Mouse (Mus musculus) adrenal gland, adult 8-10 months (tissue): Measurements from ENCODE around the gene Kank1. TPM values are rescaled to one million over a fixed set of nuclear protein-coding genes. Genes with fewer than 3 reads are reported as not detected.

ENCODE experiments used
- DNase-seq: peaks from one replicate; pipeline ENCODE4 v3.0.0; 2022
- total RNA-seq, 4 experiments: library from RNA; stranded (reverse); gene quantifications; 2 replicates each; pipeline ENCODE4 v1.2.4; 2022

Kank1 gene
- 10 to 100 TPM in 3 of 4 experiments, 1 to 10 TPM in 1; 8.9 to 18.6 (median 16.8) TPM for total RNA-seq

DNA sequence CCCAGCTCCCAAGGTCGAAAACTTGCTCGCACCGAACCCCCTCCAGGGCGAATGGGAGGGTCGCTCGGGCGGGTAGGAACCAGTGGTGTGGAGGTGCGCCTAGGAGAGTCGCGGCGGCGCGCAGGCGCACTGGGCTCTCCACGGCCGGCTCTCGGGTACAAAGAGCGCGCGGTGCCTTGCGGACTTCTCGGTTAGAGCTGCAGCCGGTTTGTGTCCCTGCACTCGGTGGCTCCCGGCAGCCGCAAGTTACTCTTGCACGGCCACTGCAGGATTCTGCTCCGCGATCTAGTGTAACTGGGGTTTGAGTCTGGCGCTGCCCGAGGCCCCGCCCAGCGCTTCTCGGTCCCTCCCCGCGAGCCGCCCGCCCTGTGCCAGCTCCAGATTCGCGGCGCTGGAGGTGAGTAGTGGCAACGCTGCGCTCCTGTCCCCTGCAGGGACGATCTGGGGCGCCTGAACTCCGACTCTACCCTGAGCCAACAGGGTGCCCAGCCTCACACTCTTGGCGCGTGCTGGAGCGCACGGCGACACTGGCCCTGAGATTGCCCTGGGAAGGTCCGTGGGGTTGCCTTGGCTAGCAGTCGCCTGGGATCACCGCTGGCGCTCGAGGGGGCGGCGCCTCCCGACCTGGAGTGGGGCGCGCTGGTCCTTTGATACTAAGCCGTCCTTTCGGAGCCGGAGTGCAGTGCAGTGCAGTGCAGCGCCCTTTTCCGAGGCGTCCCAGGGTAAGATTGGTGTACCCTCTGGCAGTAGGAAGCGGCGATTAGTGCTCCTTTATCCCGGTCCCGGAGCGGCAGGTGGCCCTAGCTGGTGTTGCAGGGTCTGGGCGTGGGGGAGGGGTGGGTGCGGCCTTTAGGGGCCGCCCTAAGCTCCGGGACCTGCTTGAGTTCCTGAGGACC, at the start of gene Kank1:
Gene Kank1 (plus strand): TSS at position 380 of the 896 bp plus-strand sequence.
- DNase-seq = peak; percentile 31

DNA sequence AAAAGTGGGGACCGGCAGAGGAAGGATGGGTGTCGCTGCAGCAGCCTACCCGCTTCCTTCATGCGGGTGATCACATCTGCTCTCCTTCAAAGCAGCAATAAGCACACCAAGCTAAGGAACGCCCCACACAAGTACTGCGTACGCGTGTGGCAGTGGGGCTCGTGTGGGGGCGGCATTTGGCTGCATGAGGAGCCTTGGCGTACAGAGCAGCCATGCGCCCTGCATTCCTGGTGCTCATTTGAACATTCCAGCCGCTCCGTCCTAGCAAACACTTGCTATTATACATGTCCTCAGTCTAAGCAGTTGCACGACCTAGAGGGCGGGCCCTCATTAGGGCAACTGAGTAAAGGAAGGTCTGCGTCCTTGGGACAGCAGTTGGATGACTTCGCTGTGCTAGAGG, 49.1 kb upstream of the Kank1 start:
- no peak for DNase-seq

DNA sequence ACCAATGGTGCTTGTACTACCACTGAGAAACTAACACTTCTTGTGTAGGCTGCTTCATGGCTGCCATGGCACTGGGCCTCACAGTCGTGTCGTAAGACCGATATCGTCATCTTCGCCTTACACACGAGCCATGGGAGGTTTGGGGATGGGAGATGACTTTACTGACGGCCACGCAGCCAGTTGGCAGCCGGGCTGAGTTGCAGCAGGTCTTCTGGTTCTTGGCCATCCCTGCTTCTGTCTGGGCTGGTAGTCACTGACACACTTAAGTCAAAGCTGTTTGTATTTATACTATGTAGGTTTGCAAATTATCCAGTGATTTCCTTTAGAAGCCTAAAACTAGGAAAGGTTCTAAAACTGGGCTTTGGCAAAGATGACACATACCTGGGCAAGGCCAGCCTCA, 43.0 kb upstream of the Kank1 start:
- no peak for DNase-seq

DNA sequence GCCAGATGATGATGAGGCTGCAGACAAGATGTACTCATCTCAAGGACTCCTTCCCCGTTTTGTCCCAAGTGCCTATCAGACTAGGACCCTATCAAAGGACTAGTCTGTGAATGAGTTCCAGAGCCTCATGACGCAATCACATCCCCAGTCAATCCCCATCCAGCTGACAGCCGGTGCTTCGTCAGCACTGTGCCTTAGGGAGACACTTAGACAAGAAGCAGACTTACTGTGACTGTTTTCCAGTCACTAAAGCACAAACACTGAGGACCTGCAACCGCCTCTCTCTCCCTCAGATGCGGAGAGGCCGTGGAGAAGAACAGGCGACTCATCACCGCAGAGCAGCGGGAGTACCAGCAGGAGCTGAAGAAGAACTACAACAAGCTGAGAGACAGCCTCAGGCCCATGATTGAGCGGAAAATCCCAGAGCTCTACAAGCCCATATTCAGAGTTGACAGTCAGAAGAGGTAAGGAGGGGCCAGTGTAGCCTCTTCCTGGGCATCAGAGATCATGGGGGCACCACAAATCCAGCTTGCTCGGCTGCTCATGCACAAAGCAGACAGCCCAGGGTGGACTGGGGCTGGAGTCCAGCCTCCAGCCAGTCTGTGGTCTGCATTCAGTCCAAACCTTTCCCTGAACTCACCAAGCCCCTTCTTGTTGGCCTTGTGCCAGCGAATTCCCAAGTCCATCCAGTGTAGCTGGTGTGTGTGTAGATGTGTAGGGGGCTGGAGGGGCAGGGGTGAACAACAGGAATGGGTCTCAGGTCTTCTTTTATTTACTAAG, 36.5 kb upstream of the Kank1 start:
- no peak for DNase-seq

DNA sequence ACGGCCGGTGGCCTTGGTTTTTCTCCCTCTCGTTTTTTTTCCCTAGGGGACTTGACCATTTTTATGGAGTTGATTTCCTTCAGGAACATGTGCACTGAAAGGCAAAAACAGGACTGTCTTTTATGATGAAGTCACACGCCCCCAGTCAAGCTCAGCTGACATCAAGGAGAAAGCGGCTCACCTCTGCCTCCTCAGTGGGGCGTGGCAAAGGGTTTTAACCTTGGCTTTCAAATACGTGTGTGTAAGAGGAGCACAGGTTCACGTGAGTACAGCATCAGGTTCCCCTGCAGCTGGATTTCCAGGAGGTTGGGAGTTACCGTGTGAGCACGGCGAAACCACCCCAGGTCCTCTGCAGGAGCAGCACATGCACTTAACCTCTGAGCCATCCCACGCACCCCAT, 33.7 kb upstream of the Kank1 start:
- no peak for DNase-seq

DNA sequence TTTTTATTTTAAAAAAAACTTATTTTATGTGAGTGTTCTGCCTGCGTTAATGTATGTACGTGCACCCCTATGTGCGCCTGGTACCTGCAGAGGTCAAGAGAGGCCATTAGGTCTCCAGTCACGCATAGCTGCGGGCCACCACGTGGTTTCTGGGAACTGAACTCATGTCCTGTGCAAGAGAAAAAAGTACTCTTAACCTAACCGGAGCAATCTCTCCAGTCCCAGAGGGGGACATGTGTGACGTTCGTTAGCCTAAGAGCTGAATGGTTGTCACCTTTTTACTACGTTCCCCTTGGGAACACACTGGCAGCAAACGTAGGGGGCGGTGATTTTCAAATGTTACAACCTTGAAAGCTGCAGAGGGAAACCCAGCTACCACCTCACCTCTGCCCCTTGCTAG, 29.8 kb upstream of the Kank1 start:
- DNase-seq = no peak

DNA sequence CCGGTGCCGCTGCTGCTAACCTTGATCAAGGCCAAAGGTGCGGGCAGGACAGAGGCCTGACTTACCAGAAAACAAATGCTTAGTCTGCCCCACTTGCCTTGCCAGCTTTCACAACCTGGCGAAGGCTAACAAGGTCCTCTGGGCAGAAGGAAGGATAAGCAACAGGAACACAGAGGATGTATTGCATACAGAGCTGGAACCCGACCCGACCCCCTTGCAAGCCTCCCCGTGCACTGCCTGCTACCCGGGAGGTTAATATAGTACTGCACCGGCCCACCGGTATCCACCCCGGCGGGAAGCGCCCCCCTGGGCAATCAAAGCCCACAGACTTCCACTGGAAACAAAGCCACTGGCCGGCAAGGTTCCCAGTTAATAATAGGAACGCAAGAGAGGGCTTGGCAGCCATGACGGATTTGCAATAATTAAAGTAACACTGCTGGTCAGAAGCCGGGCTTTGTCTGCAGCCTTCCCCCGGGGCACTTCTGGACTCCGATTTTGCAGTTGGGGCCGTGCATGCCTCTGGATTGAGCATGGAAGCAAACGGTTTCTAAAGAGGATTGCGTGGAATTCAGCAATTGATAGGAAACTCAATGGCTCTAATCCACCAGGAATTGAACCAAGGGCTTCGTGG, 28.9 kb upstream of the Kank1 start:
- no peak for DNase-seq

DNA sequence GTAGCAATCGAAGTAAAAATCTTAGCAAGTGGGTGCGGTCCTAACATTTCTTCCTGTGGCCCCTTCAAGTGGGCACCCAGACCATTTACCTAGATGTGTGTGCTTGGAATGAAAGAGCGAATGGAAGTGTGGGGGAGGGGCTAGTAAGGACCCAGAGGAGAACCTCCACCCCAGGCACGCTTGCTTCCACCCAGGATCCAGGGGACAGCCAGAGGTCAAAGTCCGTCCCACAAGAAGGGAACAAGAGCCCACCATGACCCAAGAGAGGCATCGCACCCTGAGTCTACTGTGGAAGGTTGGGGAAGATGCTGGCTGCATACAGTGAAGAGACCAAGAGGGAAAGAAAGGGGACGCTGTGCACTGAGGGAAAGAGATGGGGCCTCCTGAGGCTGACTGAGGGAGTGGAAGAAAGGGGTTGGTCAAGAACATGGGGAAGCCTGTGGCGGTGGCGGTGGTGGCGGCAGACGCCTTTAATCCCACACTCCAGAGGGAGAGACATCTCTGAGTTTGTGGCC, 28.1 kb upstream of the Kank1 start:
- DNase-seq = no peak

DNA sequence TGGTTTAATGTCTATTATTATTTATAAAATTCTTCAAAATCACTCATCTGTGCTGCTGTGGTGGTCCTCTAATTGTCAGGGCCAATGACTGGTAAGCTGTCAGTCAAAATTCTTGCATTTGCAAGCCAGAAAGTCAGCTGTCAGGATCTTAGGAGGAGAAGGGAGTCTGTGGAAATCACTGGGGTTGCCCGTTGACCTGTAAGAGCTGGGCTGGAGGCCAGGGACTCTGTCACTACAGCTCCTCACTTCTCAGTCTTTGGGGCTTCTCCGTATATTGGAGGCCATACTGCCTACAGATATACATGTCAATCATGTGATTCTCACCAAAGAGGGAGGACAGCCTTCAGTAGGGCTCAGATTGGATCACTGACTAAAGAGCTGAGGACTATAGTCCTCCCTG, 16.2 kb upstream of the Kank1 start:
- no peak for DNase-seq

DNA sequence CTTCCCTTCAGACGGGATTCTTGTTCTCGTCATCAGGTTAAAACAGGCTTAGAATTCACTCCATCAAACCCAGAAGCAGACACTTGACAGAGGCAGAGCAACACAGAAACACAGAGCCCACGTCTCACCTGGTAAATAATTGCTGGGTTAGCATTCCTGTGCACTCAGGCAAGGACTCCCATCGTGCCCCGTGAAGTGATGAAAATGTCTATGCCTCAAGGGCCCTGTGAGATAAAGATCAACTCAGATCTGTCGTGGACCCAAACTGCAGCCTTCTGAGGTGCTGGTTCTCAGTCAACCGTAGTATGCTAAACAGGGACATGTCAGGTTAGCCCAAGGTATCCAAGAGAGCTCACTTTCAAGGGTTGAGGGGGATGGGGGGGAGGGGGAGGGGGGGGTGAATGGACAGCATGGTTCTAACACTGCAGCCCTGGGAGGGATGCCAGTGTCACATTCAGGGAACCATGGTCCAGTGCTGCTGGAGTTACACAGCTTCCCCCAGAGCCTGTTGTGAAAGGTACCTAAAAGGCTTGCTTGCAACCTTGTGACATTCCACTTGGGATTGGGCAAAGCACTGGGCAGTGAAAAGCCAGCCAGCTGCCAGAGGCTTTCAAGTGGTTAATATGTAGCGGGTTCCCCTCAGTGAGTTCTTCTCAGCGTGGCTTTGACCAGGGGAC, 14.7 kb upstream of the Kank1 start:
- DNase-seq = no peak

DNA sequence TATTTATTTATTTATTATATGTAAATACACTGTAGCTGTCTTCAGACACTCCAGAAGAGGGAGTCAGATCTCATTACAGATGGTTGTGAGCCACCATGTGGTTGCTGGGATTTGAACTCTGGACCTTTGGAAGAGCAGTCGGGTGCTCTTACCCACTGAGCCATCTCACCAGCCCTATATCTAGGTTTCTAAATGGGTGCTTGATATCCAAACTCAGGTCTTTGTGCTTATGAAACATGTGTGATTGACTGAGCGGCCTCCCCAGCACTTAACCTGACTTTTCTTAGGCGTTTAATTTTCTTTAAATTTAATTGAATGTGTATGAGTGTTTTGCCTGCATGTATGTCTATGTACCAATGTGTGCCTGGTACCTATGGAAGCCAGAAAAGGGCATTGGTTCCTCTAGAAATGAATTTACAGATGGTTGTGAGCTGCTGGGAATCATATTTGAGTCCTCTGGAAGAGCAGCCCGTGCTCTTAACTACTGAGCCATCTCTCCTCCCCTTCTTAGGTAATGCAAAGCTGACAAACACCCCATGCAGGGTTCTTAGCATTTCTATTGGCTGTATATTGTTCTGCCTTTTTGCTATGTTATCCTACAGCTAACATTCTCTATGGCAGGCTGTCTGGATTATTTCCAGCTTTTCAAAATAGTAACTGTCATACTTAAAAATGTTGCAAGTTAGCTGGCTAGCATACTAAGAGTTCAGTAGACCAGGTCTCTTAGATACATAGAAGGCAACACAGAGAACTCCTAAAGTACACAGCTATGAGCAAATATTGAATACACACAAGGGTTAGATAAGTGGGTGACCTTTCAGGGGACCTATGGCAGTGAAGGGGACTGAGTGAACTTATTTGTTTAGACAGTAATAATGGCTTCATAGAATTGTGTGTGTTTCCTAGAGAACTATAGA, 6.5 kb upstream of the Kank1 start:
- DNase-seq = no peak

DNA sequence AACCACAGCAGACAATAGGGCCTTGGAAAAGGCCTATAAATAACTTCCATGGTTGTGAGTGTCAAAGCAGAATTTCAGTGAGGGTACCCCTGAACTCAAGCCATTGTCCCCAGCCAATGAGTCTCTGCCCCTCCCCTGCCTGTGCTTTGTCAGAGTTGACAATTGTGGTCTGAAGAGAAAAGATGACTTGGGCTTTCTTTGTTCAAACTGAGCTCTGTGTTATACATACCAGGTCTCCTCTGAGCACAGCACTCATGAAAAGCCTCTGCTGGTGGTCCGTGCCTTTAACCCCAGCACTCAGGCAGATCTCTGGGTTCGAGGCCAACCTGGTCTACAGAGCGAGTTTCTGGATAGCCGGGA, 5.8 kb upstream of the Kank1 start:
- DNase-seq = no peak

DNA sequence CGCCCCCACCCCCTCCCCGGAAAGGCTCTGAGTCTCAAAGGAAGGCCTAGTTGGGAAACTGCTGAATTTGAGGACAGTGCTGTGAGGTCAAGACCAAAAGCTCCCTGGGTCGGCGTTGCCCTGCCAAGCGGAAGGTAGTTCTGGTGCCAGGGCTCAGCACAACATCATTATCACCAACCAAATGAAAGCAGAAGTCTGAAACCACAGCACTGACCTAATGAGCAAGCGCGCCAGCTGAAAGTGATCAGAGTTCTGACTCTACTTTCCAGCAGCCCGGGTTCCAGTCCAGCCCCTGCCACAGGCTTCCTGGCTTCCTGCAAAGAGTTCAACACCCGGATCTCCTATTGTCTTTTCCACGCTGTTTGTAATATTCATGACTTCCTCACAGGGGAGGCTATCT, 4.7 kb upstream of the Kank1 start:
- DNase-seq = no peak

DNA sequence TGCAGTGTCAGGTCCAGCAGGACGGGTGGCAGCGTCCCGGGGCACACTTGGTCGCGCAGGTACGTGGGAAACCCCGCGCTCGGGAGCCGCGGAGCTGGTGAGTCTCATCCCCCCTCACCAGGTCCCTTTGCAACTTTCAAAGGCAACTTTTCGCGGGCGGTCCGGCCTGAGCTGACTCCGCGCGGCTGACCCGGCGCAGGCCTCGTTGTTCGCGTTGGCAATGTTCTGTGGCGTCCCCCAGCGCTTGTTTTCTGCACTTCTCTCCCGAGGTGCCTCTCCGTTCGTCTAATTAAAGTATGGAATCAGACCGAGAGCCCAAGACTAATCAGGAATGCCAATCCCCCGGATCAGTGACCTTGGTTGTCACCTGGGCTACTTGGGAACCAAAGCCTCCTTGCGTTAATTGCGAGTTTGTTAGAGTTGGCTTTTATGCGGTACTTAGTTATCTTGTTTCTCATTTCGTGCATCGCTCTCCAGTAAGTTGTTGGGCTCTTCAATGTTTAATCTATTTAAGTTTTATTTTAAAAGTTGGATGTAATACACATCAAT, 791 bp downstream of the Kank1 start:
- DNase-seq = no peak

DNA sequence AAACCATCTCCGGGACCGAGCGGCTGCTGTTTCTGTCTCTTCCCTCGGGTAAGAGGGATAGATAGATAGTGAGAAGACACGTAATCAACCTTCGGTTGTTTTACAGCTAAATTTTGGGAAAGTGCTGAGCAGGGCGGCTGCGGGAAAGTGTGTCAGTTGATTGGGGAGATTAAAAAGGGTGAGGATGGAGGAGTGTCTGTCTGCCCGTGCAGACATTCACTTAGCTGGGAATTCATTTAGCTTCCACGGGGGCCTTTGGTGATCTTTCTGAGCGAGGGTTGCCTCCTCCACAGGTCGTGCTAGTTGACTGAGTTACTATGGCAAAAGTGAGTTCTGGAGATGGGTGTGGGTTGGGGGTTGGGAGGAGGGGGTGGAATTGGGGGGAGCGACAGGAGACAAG, 1.3 kb downstream of the Kank1 start:
- no peak for DNase-seq

DNA sequence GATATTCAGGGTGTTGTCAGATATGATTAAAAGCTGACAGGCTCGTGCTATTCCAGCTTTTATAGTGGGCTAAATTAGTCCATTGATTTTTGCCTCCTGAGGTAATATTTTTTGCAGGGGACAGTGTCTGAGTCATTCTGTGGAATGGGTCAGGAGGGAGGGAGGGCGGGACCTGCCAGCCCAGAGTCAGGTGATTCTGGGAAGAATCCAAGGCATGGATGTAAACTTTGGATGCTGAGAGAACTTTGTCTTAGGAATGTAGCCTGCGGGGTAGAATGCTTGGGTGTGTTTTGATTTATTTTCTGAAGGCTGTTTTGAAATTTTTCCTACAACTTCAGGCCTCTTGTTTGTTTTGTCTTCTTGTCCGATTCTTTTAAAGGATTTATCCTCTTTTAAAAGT, 6.8 kb downstream of the Kank1 start:
- no peak for DNase-seq

DNA sequence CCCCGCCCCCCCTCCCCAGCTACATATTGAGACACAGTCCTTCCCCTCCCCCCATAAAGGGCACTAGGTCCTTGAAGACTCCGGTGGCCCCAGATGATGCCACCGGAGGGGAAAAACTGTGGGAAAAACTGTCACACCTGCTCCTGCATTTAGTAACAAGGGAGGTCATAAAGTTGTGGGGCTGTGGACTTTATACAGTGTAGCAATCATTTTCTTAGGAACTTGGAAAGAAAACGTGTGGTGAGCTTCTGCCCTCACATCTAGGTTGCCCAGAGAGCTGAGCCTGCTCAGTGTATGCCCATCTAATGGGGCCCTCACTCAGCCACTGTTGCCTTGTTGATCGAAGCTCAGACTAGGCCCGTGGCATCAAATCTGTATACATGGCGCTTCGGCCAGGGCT, 9.3 kb downstream of the Kank1 start:
- no peak for DNase-seq

DNA sequence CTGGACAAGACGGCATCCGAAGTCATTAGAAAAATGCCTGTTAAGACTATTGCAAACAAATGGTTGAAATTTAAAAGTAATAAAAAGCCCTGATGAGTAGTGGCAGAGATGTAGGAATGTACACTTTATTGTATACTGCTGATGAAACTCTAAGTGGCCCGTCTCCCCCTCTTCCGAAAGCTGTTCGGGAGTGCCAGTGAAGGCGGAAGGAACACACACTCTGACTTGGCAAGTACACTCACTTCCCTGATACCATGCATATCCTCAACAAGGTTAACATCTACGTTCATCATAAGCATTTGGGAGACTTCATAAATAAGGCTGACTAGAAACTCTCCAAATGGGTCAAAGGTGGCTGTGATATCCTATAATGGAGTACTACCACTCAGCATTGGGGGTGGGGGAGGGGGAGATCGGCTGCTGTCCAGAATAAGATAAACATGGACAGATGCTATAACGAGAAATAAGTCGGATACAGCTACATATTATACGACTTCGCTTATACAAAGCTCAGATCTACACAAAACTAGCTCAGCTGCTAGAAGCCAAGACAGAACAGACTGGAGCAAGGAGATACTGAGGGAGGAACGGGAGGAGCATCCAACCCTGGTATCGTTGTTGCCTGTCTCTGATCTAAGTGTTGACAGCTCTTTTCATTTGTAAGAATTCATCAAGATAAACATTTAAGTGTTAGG, 11.2 kb downstream of the Kank1 start:
- no peak for DNase-seq

DNA sequence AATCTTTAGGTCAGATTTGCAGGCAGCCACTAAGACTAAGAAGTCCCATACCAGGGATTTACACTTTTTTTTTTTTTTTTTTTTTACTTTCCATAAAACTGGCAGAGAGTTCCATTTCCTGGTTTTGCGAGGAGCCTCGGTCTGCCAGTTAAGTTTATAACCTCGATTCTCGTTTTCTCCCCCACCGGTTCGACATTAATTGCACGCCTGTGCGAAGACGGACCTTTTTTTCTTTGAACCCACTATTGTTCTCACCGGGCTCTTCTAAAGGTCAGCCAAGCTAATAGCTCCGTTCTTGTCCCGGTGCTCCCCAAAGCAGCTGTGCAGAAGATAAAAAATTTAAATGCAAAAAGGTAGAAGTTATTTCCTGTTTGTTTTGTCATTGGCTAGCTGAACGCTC, 12.5 kb downstream of the Kank1 start:
- no peak for DNase-seq

DNA sequence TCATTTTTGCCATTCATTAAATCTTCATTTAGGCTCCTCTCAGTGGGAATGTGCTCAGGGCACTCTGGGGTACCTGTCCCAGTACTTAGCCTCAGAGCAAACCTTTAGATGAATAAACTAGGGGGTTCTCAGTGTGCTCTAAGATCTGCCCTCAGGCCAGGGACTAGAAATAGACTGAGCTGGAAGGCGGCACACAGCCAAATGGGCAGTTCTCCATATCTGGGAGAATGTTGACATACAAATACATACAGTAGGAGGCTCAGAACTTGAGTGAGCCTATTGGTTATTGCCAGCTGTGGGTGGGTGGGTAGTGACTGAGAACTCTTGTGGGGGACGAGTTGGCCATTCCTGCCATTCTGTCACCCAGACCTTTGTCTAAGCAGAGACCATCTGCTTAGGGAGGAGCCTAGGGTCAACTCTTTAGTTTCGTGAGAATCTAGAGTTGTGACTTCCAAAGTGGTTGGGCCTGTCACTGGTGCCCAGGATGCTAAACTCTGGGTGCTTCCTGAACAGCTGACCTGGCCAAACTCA, 14.9 kb downstream of the Kank1 start:
- DNase-seq = no peak
